Mouse (Mus musculus) natural killer cell, adult 2 months (primary cell): ENCODE data around the gene Gpr182.

ENCODE experiments used
- DNase-seq, 2 experiments: peaks; one replicate each; pipeline ENCODE4 v3.0.0; 2022; ENCODE audit warnings: low spot score in 2 of 2

Gpr182 gene

DNA sequence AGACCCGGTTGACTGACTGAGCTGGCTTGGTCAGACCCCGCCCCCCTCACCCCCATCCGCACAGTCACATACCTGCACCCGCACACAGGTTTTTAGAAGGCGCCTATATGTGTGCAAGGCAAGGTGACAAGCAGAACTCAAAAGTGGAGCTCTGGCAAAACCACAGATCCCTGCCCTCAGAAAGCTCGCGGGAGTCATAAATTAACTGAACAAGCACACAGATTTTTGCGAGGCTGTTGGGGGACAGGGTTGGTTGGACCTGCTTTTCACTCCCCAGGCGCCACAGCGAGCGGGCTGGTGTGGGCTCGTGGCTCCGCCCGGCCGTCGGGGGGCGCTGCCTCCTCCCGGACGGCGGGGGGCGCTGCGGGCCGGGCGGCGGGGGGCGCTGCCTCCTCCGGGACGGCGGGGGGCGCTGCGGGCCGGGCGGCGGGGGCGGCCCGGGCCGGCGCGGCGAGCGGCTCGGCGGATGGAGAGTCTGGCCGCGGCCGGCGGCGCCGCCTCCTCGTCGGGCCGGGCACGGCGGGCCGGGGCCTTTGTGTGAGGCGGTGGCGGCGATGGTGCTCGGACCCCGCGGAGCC lies 12.4 kb downstream of the Gpr182 start, which contains the start of gene Zbtb39:
Zbtb39 (plus strand) TSS at position 456 of the 578 bp plus-strand sequence.
- peak; percentile 74 to 84 for DNase-seq

DNA sequence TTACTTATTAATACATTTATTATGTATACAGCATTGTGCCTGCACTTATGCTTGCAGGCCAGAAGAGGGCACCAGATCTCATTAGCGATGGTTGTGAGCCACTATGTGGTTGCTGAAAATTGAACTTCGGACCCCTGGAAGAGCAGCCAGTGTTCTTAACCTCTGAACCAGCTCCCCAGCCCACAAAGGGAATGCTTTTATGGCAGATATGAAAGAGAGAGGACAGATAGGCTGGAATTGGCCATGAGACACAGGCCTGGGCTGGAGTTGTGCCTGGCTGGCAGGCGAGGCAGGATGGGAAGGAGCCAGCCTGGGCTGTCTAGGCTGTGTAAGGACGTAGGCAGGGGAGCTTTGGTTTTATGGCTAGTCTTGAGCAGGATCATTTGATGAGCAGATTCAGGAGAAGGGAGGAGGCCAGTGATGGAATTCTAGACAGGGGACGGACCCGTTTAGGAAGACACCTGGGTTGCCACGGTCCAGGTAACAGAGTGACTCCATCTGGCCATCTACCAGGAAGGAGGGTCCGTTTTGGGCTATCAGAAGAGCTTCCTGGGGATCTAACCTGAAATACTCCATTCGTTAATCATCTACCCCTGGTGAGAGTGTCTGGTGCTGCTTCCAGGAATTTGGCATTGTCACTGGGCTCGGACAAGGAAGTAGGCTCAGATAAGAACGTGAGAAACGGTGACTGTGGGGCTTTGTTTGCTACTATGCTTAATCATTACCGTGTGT lies 13.2 kb downstream of the Gpr182 start:
- DNase-seq, result peak; percentile 32 to 52

DNA sequence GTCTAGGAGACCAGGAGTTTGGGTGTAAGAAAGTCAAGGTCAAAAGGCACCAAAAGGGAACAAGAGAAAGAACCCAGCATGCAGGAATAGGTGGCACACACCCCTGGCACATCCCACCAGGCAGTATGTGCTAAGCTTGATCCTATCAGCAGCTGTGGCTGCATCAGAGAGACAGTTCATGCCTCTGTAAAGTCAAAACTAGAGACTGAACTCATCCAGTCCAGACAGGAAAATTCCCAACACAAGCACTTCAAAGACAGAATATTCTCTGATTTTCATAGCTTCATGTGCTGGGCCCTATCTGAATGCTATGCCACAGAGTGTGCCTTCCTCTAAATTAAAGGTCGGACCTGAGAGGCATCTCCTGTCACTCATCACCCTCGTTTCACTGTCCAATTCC lies 14.0 kb downstream of the Gpr182 start:
- DNase-seq, result no peak

DNA sequence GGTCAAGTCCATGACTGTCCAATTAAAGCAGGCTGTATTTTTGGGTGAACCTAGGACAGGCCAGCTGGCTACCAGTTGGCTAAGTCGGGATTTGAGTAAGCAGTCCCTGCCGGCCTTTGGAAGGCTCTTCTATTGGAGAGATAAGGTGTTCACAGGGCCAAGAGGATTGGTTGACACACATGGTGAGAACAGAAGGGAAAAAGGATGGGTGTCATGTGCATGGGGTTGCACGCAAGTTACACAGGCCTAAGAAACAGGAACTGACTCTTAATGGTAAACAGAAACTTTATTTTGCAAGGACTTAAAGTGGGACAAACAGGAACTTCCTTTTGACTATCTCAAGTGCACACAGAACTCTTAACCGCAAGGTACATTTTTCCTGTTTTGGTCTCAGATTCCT lies 14.6 kb downstream of the Gpr182 start:
- peak in 1 of 2 experiments; percentile 38 for DNase-seq

DNA sequence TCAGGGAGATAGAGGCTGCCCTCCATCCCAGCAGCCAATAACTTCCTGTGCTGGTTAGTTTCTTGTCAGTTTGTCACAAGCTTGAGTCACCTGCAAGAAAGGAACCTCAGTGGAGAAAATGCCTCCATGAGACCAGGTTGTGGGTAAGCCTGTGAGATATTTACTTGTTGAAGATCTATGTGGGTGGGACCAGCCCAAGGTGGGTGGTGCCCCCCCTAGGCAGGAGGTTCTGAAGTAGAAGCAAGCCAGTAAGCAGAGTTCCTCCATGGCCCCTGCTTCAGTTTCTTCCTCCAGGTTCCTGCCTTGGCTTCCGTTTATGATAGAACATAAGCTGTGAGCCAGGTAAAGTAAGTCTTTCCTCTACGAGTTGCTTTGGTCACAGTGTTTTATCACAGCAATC lies 15.3 kb downstream of the Gpr182 start:
- DNase-seq, result peak in 1 of 2 experiments; percentile 35

DNA sequence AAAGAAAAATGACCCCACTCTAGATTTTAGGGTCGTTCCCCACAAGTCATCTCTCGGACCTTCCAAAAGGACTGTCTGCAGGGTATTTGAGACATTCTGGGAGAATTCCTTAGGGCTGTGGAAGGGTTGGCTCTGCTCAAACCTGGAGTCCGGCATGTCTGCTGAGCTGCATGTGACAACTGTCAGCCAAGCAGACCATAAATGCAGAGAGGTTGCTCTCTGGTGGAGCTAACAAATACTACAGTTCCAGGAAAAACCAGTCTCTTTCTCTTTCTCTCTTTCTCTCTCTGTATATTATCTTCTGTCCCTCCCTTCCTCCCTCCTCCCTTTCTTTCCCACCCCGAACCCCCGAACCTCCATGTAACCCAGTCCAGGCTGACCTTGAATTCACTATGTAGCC lies 17.1 kb downstream of the Gpr182 start:
- DNase-seq, result no peak

DNA sequence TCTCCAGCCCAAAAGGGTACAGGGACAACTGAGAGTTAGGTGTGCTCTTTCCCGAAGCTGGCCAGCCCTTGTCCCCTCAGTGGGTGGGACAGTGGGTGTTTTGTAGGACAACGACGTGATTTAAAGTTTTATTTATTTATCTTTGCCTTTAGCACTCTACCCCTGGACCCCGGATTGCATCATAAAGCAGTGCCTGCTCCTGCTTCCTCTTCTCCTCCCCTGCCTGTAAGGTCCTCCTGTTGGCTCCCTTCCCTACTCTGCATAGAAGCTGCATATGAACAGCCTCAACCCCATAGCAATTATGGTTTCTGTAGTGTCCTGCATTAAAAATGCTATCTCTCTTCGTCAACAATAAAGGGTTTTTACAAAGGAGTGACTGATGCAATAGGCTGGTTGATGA lies 20.1 kb downstream of the Gpr182 start:
- no peak for DNase-seq

DNA sequence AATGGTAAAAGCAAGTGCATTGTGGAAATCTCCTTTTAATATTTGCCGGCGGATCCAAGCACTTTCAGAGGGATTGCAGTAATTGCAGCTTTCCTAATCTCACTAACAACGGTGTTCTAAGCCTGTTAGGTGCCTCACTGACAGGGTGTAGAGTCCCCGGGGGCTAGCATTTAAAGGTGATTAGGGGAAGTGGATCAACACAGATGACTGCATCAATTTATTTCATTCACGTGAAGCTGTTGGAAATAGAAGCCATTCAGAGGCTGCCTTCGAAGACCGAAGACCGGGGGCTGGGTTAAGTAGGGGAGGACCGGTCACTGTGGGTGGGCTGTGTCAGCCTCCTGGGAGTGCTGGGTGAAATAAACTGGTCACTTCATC lies 20.6 kb downstream of the Gpr182 start:
- no peak for DNase-seq

DNA sequence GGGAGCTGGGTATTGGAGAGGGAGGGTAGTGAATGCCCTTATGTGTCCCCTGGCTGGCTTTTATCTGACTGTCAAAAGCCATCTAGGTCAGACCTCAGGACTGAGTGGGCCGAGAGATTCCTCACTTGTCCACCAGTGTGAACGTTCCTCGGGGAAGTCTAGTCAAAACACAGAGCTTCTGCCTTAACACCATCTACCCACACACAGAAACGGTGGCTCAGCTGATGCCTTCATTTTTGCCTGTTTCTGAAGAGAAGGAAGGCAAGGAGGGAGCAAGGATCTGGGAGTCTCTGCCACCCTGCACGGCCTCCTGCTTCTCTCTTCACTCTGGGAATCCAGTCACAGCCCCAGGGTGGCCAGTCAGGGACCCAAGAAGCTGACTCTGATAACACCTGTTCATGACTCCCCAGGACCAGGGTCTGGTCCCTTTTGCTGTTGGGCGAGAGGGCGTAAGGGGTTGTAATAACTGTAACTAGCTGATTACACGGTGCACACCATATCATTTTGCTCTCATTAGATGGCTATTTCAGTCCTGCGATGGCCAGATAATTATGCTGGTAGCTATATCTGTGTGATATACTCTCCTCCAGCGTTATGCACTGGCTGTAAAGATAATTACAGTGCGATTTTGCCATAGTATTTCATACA lies 21.1 kb downstream of the Gpr182 start:
- no peak for DNase-seq

DNA sequence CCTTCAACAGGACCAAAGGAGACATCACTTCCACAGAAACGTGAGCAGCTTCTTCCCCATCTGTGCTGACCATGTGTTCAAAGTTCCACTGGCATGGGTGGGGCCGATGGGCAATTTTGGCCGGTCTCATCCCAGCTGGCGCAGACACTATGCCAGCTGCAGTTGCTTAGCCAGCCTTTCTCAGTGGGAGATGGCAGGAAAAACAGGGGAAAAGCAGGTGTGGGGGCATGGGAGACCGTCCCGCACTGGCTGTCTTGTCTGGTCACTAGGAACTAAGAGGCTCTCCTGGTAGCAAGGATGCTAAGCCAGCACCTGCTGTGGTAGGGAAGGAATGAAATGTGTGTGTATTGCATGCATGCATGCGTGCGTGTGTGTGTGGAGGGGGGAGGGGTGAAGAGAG lies 23.1 kb downstream of the Gpr182 start:
- DNase-seq, result no peak

DNA sequence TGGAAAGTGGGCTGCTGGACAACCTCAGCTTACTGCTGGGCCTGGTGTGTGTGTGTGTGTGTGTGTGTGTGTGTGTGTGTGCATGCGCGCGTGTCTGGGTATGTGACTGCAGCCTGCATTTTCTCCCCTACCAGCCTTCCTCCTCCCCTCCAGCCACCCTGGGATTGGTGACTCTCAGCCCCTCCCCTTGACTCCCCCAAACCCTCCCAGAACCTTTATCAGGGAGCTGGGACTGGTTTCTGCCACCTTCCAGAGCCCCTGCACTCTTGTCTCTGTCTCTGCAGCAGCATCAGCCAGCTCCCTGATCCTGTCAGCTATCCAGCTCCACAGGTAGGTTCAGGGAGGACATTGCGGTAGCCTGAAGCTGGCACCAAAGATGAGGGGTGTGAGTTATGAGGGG lies 26.4 kb downstream of the Gpr182 start:
- DNase-seq, result no peak

DNA sequence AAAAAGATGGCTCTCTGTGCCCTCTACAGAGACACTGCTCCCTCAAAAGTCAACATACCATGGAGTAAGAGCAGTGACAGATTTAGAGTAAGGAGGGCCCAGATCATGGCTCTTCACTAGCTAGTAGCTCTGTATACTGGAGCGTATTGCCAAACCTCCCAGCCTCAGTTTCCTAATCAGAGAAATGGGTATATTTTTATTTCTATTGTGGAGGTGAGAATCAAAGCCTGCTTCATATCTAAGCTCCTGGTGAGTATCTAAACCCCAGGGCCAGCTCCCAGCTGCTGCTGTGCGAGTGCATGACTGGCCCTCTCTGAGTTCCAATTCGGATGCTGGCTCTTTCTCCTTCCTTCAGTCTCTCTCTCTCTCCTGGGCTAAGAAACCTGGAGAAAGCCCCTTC lies 27.4 kb downstream of the Gpr182 start, which contains the start of gene Tac2:
Tac2 (plus strand) TSS at position 301 of the 400 bp plus-strand sequence.
- DNase-seq, result no peak

DNA sequence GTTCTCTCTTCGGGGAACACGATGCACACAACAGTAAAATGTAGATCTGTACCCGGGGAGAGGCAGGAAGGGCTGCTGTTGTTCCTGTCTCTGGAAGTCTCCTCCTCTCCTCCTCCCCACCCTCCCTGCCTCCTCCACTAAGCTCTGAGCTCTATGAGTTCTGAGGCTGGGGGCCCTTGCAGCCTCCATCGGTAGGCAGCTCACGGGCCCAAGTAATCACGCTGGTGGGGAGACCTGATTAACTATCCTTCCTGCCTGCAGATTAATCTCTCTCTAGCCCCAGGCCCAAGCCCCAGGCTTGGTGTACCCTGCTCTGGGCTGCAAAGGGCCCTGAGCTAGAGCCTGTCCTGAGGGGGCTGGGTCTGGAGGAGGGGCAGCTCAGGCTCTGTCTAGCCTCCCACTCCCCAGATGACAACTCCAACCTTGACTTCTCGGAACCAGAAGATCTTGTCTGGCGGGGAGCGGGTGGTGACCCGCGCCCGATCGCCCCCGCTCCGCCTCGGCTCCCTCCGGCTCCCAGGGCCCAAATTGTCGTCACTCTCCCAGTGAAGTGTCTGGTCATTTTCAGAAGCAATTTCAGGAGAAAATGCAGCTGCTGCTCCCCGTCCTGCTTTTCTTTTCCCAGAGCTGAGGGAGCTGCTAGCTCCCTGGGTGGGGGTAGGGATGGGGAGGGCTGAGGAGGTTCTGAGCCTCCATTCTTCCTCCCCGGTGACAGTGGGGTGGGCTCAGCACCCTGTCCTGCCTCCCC lies 29.7 kb downstream of the Gpr182 start:
- DNase-seq, result no peak

DNA sequence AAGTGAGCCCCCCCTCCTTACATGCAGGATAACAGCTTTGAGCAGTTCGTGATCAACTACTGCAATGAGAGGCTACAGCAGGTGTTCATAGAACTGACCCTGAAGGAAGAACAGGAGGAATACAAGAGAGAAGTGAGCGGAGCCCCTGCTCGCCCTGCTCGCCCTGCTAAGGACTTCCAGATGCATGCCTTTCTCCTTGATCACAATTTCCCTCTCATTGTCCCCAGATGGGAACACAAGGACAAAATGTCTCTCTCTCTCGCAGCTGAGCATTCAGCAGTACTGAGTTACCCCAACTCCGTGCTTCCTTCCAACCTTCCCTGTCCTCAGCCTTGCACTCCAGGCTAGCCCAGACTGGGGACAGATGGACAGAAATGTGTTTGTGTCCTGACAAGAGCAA lies 38.8 kb downstream of the Gpr182 start:
- no peak for DNase-seq

DNA sequence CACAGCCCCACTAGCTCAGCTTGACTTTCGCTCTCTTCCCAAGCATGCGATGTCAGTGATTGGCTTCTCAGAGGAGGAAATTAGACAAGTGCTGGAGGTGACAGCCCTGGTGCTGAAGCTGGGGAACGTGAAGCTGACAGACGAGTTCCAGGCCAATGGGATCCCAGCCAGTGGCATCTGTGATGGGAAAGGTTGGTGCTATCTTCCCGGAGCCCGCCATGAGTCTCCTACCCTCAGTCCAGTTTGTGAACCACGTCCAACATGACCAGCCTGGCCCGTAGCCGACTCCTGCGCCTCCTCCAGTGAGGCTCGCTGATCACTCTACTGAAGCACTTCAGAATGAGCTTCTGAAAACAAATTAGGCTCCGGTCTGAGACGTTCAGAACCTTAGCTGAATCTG lies 41.2 kb downstream of the Gpr182 start:
- no peak for DNase-seq

DNA sequence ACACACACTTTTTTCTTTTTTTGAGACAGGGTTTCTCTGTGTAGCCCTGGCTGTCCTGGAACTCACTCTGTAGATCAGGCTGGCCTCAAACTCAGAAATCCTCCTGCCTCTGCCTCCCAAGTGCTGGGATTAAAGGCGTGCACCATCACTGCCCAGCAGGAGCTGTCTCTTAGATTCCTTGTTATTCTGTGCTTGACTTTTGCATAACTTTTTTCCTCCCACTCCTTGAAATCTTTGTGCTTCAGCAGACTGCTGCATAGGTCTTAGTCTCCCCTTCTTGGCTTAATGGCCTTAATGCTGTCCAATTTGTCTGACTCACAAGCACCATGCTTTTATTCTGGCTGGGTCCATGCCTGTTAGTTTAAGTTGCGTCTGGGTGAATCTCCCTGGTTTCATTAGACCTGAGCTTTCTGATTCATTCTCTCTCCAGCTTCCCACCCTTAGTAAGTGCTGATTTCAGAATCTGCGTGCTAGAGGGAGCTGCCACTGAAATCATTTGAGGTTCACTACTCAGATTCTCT lies 42.6 kb downstream of the Gpr182 start:
- no peak for DNase-seq

DNA sequence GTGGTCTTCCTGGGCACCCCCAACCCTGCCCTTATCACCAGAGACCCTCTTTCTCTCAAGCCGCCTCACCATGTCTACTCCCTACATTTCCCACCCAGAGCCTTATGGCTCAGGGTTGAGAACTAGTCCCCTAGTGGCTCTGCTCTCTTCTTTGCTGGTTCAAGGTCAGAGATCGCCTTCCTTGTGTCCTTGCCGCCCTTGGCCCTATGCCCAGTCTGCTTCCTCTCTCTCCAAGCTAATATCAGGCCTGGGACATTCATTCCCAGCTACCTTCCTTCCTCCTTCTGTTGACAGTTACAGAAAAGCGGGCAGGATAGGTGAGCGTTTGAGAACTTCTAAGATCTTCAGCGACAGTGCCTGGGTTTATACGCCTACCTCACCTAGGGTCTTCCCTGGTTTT lies 43.8 kb downstream of the Gpr182 start:
- DNase-seq, result no peak

DNA sequence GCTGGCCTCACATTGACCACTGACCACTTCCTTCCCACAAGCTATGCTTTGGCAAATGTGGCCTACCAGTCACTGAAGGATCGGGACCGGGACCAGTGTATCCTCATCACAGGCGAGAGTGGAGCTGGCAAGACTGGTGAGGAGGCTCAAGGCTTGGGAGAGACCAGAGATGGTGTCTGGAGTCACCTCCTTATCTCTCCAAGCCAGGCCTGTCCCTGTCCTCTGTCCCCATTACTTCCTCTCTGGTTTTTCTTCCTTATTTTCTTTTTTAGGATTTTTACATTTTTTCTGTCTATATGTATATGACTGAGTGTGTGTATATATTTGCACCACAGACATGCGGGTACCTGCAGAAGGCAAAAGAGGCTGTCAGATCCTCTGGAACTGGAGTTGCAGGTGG lies 45.7 kb downstream of the Gpr182 start:
- no peak for DNase-seq

DNA sequence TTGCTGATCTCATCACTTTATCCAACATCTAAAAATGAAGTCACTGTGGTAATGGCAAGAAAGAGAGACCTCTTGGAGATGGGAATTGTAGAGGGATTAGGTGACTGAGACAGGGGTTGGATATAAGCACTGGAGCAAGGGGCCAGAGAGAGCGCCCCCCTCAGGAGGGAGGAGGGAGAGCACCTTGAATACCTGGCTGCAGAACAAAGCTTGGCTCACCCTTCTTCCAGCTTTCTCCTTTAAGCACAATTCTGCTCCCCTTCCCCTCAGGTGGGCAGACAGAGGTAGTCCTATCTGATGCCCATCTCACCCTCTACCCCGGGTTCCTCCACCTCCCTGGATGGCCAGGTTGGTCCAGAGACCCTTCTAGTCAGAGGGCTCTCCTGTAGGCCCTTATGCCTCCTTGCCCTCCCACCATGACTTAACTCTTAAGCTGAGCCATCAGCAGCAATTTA lies 46.7 kb downstream of the Gpr182 start, which contains the start of gene Myo1a:
Myo1a (plus strand) TSS at position 405 of the 455 bp plus-strand sequence.
- no peak for DNase-seq

DNA sequence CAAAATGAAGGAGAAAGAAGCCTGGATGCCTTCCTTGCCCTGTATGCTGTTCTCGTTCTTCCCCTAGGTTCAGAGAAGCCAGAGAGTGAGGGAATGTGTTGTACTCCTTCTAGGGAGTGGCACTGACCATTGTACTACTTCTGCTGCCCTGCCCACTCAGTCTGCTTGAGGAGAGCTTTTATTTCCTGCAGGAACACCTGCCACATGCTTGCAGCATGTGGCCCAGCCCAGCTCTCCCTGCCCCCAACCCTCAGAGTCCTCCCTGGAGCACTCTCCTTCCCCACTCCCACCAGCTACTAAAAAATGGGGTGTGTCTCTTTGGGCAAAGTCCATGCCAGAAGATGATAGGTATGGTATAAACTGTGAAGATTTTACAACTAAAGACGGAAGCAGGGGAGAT lies 47.2 kb downstream of the Gpr182 start:
- no peak for DNase-seq

DNA sequence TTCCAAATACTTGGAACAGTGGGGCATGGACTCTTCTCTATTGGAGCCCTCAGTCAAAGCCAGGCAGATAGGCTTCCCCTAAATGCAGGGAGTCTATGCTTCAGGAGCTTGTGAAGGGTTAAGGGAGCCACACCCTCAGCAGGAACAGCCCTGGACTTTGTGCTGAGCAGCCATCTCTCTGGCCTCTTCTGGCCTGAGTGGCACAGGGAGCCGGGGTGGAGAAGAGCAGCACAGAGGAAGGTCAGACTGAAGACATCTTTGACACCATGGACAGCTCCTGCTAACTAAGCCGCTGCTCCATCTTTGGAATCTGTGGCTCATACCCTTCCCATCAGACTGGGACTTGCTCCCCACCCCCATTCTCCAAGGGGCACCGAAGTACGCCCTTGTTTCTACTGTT lies 48.2 kb downstream of the Gpr182 start:
- no peak for DNase-seq

DNA sequence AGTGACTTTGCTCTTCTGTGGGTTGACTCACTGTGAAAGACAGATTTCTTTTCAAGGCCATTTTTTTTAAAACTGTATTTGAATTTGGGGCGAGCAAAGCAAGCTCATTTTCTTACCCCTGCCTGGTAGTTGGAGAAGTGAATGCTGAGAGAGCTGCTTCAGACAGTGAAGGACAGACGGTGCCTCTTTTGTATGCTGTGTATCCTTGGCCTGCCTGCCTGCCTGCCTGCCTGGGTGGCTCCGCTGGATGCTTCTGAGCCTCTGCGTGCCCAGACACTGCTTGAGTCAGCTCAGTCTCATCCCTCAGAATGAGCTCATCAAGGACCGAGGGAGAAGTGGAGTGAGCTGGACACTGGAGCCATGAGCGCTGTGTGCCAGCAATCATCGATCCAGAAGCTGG lies 52.6 kb downstream of the Gpr182 start:
- no peak for DNase-seq
